Mouse (Mus musculus): ENCODE measurements around the gene Pdzd8. TPM values are rescaled to one million over a fixed set of nuclear protein-coding genes. Genes with fewer than 3 reads are reported as not detected.

The Pdzd8 gene
- polyA plus RNA-seq, 1 experiment from 2014 or later = 16.5 TPM

DNA sequence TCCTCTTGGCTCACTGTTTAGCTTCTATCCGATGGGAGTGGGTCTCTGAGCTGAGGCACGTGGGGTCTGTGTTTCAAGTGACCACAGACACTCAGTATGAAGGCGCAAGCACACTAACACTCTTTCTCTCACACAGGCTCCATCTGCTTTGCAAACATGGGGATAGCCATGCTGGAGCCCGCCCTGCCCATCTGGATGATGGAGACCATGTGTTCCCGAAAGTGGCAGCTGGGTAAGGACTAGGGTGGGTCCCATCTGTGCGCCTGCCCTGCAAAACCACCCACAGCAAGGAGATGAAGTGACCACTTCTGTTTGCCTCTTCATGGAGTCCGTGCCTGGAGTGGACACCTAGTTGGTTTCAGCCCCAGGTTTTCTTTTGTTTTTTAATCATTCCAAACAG lies 69.2 kb downstream of the Pdzd8 start:
- Histone ChIP-seq H3K9ac (no peak overlapping the region), H3K4me2 (no peak overlapping the region), H3K4me1 (ENCODE audit: insufficient read depth) (no peaks in the 10 kb centered on the region), H3K27me3 (ENCODE audit: insufficient read depth, low read length) (no peaks in the 10 kb centered on the region), H3K9me3 (ENCODE audit: low read depth, low read length) (no peaks in the 10 kb centered on the region), H3K27ac (ENCODE audit: low read depth) (no peak overlapping the region), H3K36me3 (ENCODE audit: insufficient read depth) (no peaks in the 10 kb centered on the region), H3K4me3 (ENCODE audit: low read depth, low read length) (no peak overlapping the region)
- no peak for ATAC-seq (ENCODE audit: insufficient read depth)
- DNase-seq = no peak
- WGBS = 75% methylated on average over 7 of the region's 7 CpGs
- TF ChIP-seq CTCF (IDR thresholded peaks at IDR 0.05; ENCODE audit: low read depth) = no peak

- no peak for TF ChIP-seq CTCF (IDR thresholded peaks at IDR 0.05; ENCODE audit: low read depth)
- H3K9me3 ChIP-seq (ENCODE audit: low read depth, low read length) = no peaks in the 10 kb centered on the region
- DNase-seq = no peak
- H3K4me3 ChIP-seq (ENCODE audit: low read depth, low read length) = no peak overlapping the region
- H3K36me3 ChIP-seq (ENCODE audit: insufficient read depth) = no peaks in the 10 kb centered on the region
- H3K4me1 ChIP-seq (ENCODE audit: insufficient read depth) = no peaks in the 10 kb centered on the region
- WGBS = 75% methylated on average over 7 of the region's 7 CpGs
- no peaks in the 10 kb centered on the region for H3K27me3 ChIP-seq (ENCODE audit: insufficient read depth, low read length)
- H3K27ac ChIP-seq (ENCODE audit: low read depth) = no peak overlapping the region
- no peak overlapping the region for H3K9ac ChIP-seq
- H3K4me2 ChIP-seq = no peak overlapping the region
- ATAC-seq (ENCODE audit: insufficient read depth) = no peak
These were observed 72.4 kb downstream of the Pdzd8 start for GRCm38 (mm10) chr19:59273190-59273589.

GRCm38 (mm10) chr19:59267417-59267963 lies 78.1 kb downstream of the Pdzd8 start:
- 16% methylated on average over 5 of the region's 5 CpGs for WGBS
- Histone ChIP-seq H3K4me2 (no peak overlapping the region), H3K9me3 (ENCODE audit: low read depth, low read length) (no peaks in the 10 kb centered on the region), H3K4me1 (ENCODE audit: insufficient read depth) (no peaks in the 10 kb centered on the region), H3K9ac (no peak overlapping the region), H3K4me3 (ENCODE audit: low read depth, low read length) (no peak overlapping the region), H3K36me3 (ENCODE audit: insufficient read depth) (no peaks in the 10 kb centered on the region), H3K27ac (ENCODE audit: low read depth) (0 out of 2 replicates have a peak overlapping the region, but pooled peaks have one; percentile 8), H3K27me3 (ENCODE audit: insufficient read depth, low read length) (peaks cover 4% of the 10 kb centered on the region; the same call in 1 of the 2 replicates)
- peak; percentile 13 for DNase-seq
- TF ChIP-seq CTCF (IDR thresholded peaks at IDR 0.05; ENCODE audit: low read depth) = no peak
- ATAC-seq (ENCODE audit: insufficient read depth) = peak; percentile 56; the same call in 1 of the 2 replicates

DNA sequence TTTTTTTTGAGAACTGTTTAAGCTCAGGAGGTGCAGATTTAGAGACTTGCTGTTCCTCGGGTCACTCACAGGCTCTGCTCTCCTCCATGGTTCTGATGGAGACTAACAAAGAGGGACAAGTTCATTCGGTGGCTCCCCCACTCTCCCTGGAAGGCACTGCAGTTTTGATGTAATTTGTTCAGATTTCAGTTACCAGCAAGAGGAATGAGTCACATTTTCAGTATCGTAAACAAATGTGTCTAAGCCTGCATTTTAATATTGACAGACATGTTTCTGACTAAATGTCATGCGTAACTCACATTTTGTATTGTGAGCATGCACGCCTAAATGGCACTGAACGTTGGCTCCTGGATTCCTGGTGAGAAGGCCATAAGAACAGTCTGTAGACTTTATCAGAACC lies 79.7 kb downstream of the Pdzd8 start:
- Histone ChIP-seq H3K4me2 (no peak overlapping the region), H3K9me3 (ENCODE audit: low read depth, low read length) (no peaks in the 10 kb centered on the region), H3K9ac (no peak overlapping the region), H3K4me3 (ENCODE audit: low read depth, low read length) (no peak overlapping the region), H3K27ac (ENCODE audit: low read depth) (no peak overlapping the region), H3K36me3 (ENCODE audit: insufficient read depth) (no peaks in the 10 kb centered on the region), H3K4me1 (ENCODE audit: insufficient read depth) (no peaks in the 10 kb centered on the region), H3K27me3 (ENCODE audit: insufficient read depth, low read length) (peaks cover 20% of the 10 kb centered on the region)
- ATAC-seq (ENCODE audit: insufficient read depth) (no peak), DNase-seq (no peak)
- no peak for TF ChIP-seq CTCF (IDR thresholded peaks at IDR 0.05; ENCODE audit: low read depth)
- WGBS = 62% methylated on average over 6 of the region's 6 CpGs

DNA sequence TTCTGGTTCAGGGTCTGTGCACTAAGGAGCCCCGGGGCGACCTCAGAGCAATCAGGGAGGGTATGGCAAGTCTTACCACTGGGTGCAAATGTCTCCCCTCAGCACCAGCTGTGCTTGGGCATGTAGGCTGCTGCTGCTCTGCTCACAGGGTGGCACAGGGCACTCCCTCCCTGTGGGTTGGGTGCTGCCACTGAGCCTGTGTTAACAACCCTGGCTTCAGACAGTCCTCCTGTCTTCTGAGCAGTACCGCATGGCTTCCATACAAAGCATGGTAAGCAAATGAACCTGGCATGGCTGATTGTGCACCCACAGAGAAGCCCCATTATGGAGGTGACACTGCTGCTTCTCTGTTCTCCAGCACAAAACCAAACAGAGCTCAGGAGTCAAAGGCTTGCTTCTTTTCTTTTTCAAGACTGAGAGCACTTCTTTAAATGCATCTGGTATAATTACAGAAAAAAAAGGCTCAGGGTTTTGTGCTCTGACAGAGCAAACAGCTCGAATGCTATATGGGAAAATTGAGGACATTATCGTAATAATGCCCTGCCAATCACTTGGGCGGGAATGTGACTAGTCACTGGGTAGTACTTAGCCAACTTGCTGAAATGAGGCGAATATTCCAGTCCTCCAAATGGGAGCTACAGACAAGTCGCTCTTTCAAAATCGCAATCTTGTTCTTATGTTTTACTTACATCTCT lies 80.6 kb downstream of the Pdzd8 start:
- no peak for TF ChIP-seq CTCF (IDR thresholded peaks at IDR 0.05; ENCODE audit: low read depth)
- WGBS = 81% methylated on average over 9 of the region's 9 CpGs
- peaks cover 25% of the 10 kb centered on the region for H3K27me3 ChIP-seq (ENCODE audit: insufficient read depth, low read length)
- ATAC-seq (ENCODE audit: insufficient read depth) (no peak), DNase-seq (no peak)
- no peak overlapping the region for H3K27ac ChIP-seq (ENCODE audit: low read depth)
- H3K4me3 ChIP-seq (ENCODE audit: low read depth, low read length) = no peak overlapping the region
- H3K4me2 ChIP-seq = no peak overlapping the region
- H3K9me3 ChIP-seq (ENCODE audit: low read depth, low read length) = no peaks in the 10 kb centered on the region
- H3K9ac ChIP-seq = no peak overlapping the region
- H3K4me1 ChIP-seq (ENCODE audit: insufficient read depth) = peaks cover 4% of the 10 kb centered on the region; the same call in 1 of the 2 replicates
- H3K36me3 ChIP-seq (ENCODE audit: insufficient read depth) = no peaks in the 10 kb centered on the region

- WGBS = 78% methylated on average over 9 of the region's 9 CpGs
- ATAC-seq (ENCODE audit: insufficient read depth) (no peak), DNase-seq (no peak)
- Histone ChIP-seq H3K4me3 (ENCODE audit: low read depth, low read length) (no peak overlapping the region), H3K27me3 (ENCODE audit: insufficient read depth, low read length) (peaks cover 25% of the 10 kb centered on the region), H3K27ac (ENCODE audit: low read depth) (no peak overlapping the region), H3K36me3 (ENCODE audit: insufficient read depth) (no peaks in the 10 kb centered on the region), H3K4me2 (no peak overlapping the region), H3K9ac (no peak overlapping the region), H3K4me1 (ENCODE audit: insufficient read depth) (peaks cover 4% of the 10 kb centered on the region; the same call in 1 of the 2 replicates), H3K9me3 (ENCODE audit: low read depth, low read length) (no peaks in the 10 kb centered on the region)
- TF ChIP-seq CTCF (IDR thresholded peaks at IDR 0.05; ENCODE audit: low read depth) = no peak
These were observed 82.4 kb downstream of the Pdzd8 start for GRCm38 (mm10) chr19:59263171-59263570.

DNA sequence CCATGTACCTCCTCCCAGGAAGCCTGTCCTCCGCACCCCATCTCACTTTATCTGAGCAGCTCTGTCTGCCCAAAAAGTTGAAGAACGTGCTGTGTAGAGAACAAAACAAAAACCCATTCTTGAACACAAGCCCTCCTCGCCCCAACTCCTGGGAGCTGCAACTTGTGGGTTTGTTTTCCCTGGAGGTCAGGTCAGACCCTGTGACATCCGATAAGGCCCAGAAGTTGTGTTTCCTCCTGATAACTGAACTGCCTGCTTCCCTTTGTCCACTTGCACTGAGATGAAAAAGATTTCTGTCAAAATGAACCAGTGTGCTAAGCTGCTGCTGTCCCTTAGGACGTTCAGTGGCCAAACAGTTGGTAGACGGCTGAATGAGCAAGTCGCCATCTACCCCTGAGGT lies 84.0 kb downstream of the Pdzd8 start:
- 28% methylated on average over 7 of the region's 7 CpGs for WGBS
- no peak overlapping the region for H3K9ac ChIP-seq

More for the DNA sequence above, 84.0 kb downstream of the Pdzd8 start:
- Histone ChIP-seq H3K4me2 (peak overlapping the region; percentile 79), H3K27ac (ENCODE audit: low read depth) (no peak overlapping the region), H3K4me1 (ENCODE audit: insufficient read depth) (peaks cover 4% of the 10 kb centered on the region; the same call in 1 of the 2 replicates), H3K9me3 (ENCODE audit: low read depth, low read length) (0 out of 2 replicates have a peak, but pooled peaks cover 4% of the 10 kb centered on the region), H3K27me3 (ENCODE audit: insufficient read depth, low read length) (peaks cover 25% of the 10 kb centered on the region), H3K36me3 (ENCODE audit: insufficient read depth) (no peaks in the 10 kb centered on the region), H3K4me3 (ENCODE audit: low read depth, low read length) (no peak overlapping the region)
- no peak for TF ChIP-seq CTCF (IDR thresholded peaks at IDR 0.05; ENCODE audit: low read depth)
- DNase-seq = no peak
- ATAC-seq (ENCODE audit: insufficient read depth) = no peak

All from lung, embryonic 14.5 days (tissue).